Mouse (Mus musculus): ENCODE measurements around the gene Stau1.

GRCm38 (mm10) chr2:167038716-167039115 lies 42.6 kb upstream of the Stau1 start:
- TF ChIP-seq CTCF (IDR thresholded peaks at IDR 0.05; ENCODE audit: low read depth), result no peak
- no peak for TF ChIP-seq EP300 (IDR thresholded peaks at IDR 0.05; ENCODE audit: low read depth)

Data from liver, postnatal 0 days (tissue).